In genomic region chr19:60515064-60515463, GRCm38 (mm10) we compare ENCODE assay signal across 39 mouse cellular contexts. TPM values are rescaled to one million over a fixed set of nuclear protein-coding genes. Genes with fewer than 3 reads are reported as not detected.
"Had no signal": no experiment of that assay in that cellular context is flagged by ENCODE, and none has a peak within 500 bp of the region (broad histone marks: within the 10 kb centered on the region; RNA-seq: fewer than 3 reads in every experiment).

No protein-coding gene starts in this region.

- DNase-seq: heart, postnatal 10 days; heart, postnatal 14 days; heart, postnatal 36 days; heart, postnatal 4 days; kidney, adult 11 months; kidney, adult 18-20 months; kidney, adult 2 months; kidney, adult 8-10 months; kidney, adult 9 months; kidney, postnatal 10 days; kidney, postnatal 14 days; kidney, postnatal 25 days; kidney, postnatal 36 days; kidney, postnatal 4 days; layer of hippocampus, adult 9-11 months; layer of hippocampus, postnatal 36 days had no signal

- ATAC-seq: hindbrain, embryonic 16.5 days; hindbrain, postnatal 0 days; inflammation-experienced regulatory T-cells, adult 6 months; intestine, embryonic 15.5 days; intestine, embryonic 16.5 days; intestine, postnatal 0 days had no signal

- H3K27me3 ChIP-seq: heart, embryonic 13.5 days; heart, embryonic 15.5 days; hindbrain, embryonic 12.5 days; hindbrain, embryonic 13.5 days; hindbrain, embryonic 15.5 days; intestine, embryonic 15.5 days; kidney, embryonic 15.5 days had no signal

RNA-seq across cellular contexts. Expression of gene Prlhr, which starts 47.0 kb away (rescaled TPM):
- polyA plus RNA-seq: heart, embryonic 12.5 days; heart, embryonic 13.5 days; heart, embryonic 14.5 days; heart, embryonic 15.5 days; heart, embryonic 16.5 days; heart, postnatal 0 days; hindbrain, embryonic 10.5 days; hindbrain, embryonic 11.5 days; hindbrain, embryonic 12.5 days; inflammation-experienced regulatory T-cells, adult 6 months; intestine, embryonic 14.5 days; intestine, embryonic 15.5 days; intestine, embryonic 16.5 days; intestine, postnatal 0 days; kidney, embryonic 14.5 days; kidney, embryonic 16.5 days; kidney, postnatal 0 days; large intestine, adult 2 months had no signal
